Mouse (Mus musculus) erythroblast, embryonic 14.5 days (primary cell): Measurements from ENCODE around the gene Phldb3.

ENCODE experiments used
- GATA1 ChIP-seq: IDR thresholded peaks from 2 replicates; pipeline ENCODE4 v1.6.1; 2012; ENCODE audit warnings: low read length, inconsistent platforms, mixed read lengths
- TAL1 ChIP-seq: IDR thresholded peaks from 3 replicates; pipeline ENCODE4 v1.6.1; 2012; ENCODE audit warnings: low read length, inconsistent platforms, mixed read lengths

- TF ChIP-seq TAL1 = no peak
- TF ChIP-seq GATA1 = no peak
Observed at GRCm38 (mm10) chr7:24584876-24585275, 25.7 kb upstream of the Phldb3 start.
